Mouse (Mus musculus): ENCODE results near the gene Zfr. TPM values are rescaled to one million over a fixed set of nuclear protein-coding genes. Genes with fewer than 3 reads are reported as not detected.
"Not testable (repeated sequence)": the region's sequence is repeated elsewhere in the genome, so short reads cannot be mapped to it uniquely, and the experiment has no call there.

Zfr gene
- total RNA-seq, 2 experiments from 2014 or later = 354 to 376 TPM

DNA sequence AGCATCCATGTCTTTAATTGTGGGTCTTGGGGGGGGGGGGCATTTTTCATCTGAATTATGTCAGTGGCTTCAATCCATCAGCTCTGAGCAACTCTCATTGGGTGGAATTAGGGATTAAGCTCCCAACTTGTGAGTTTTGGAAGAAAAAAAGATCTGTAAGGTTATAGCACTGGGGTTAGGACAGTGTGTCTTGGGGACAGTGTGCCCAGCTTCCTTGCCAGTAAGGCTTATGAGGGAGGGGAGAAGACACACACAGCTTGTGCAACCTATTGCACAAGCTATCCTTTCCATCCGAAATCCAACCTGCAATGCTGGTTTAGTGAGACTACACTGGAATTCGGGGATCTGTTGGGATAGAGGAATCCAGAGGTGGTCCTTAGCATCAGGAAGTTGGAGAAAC, 12.8 kb upstream of the Zfr start:
- DNase-seq (ENCODE audit: low spot score in 2 of 2) = no peak

DNA sequence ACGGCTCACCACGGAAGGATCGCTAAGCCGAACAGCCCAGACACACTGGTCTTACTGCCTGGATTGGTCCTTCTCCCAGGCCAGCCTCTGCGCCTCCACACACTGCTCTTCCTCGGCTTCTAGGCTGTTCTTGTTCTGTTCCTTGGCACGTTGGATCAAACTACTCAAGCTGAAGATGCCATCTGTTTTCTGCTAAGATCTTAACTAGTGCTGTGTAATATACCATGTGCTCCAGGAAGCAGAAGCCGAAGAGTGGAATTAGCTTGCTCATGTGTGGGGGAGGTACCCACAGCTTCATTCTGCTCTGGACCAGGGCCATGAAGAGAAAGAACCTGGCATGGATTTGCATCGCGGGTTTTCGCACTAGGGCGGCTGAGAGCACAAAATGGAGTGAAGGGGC, 11.2 kb upstream of the Zfr start:
- peak; percentile 64 to 77 for DNase-seq (ENCODE audit: low spot score in 2 of 2)

DNA sequence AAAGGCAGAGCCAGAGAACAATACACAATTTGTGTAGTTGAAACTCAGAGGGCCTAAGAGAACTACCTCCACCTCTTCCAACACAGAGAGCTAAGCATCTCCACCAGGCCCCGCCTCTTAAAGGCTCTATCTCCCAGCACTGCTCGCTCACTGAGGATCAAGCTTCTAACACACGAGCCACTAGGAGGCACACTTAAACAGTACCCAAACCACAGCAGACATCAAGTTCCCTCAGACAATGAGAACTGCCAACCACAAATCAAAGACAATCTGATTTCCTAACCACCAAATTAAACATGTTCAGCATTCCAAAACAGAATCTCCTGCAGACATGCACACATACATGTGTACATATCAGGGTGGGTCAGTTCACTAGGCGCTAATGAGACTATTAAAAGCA, 9.4 kb upstream of the Zfr start:
- no peak for DNase-seq (ENCODE audit: low spot score in 2 of 2)

GRCm38 (mm10) chr15:12108922-12109321, 8.7 kb upstream of the Zfr start:
- DNase-seq (ENCODE audit: low spot score in 2 of 2) = not testable (repeated sequence)

DNA sequence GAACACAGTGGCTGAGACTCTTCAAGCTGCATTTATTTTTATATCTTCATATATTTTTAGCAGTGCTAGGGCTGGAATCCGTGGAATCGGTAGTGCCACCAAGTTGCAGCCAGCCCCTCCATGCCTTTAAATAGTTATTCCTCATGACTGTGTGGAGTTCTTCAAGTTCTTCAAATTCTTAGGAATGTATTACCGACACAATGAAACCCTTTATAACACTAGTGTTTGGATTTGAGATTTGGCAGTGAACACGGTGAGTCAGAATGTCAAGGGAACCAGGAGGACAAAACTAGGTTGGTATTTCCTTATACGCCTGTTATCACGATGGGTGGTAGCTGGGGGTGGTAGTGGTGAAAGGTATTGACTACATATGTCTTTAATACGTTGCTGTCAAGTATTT, 6.4 kb upstream of the Zfr start:
- DNase-seq (ENCODE audit: low spot score in 2 of 2) = no peak

DNA sequence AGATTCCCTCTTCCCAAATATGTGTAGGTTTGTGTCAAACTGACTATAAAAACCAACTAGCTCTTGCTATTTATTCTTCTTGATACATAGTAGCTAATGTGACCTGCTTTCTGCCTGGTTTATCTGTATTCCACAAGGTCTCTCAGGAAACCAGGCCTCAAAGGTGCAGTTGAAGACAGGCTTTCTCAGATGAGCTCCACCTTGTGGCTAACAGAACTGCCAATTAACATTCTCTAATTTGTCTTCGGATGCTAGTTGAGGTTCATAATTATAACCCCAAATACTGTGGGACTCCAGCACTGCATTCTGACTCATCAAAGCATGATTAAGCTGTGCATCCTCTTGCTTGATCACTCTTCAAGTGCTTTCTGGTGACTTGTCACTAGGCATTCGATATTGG, 4.2 kb upstream of the Zfr start:
- DNase-seq (ENCODE audit: low spot score in 2 of 2) = peak in 1 of 2 experiments; percentile 75

DNA sequence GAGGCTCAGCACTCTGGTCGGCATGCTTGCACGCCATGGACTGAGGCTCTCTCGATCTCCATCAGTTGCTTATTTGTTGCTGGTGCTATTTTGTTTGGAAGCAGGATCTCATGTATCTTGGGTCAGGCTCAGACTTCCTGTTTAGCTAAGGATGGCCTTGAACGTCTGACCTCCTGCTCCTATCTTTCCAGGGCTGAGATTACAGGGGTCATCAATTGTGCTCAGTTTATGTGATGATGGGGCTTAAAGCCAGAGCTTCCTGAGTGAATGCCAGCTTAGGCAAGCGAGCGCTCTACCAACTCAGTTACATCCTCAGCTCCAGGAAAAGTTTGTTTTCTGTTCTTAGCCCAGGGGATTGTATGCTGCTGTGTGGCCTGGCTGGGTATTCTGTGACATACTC, 3.1 kb upstream of the Zfr start:
- DNase-seq (ENCODE audit: low spot score in 2 of 2) = no peak

- no peak for DNase-seq (ENCODE audit: low spot score in 2 of 2)
Observed at GRCm38 (mm10) chr15:12115722-12116230, 1.9 kb upstream of the Zfr start.

- DNase-seq (ENCODE audit: low spot score in 2 of 2) = no peak
Observed at GRCm38 (mm10) chr15:12118093-12118431, 431 bp downstream of the Zfr start.

GRCm38 (mm10) chr15:12118432-12119128, 949 bp downstream of the Zfr start:
- DNase-seq (ENCODE audit: low spot score in 2 of 2) = peak in 1 of 2 experiments; percentile 31

DNA sequence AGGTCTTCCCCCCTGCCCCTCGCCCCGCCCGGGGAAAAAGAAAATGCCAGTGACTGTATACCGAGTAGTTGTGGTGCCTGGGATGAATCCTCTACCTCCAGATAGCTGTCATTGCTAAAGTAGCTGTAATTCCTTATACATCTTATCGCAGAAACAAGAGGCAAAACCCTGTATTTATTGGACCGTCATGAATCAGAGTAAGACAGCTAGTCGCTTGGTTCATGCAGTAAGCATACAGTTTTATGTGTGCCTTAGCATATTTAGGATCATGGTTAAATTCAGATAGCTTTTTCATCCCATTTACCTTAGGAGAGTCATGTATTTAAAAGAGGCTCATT, 1.5 kb downstream of the Zfr start:
- DNase-seq (ENCODE audit: low spot score in 2 of 2) = no peak

DNA sequence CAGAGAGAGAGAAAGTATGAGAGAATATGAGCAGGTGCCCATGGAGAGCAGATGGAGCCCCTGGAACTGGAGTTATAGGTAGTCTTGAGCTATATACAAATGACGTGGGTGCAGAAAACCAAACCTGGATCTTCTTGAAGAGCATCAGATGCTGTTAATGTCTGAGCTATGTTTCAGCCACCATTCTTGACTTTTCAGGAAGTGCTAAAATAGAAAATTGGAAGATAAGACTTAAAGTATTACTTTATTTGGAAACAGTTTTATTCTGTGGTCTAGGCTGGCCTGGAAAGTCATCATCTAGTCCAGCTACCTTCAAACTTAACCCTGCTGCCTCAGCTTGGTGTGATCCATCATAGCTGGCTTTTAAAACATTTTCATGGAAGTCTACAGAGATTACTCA, 7.3 kb downstream of the Zfr start:
- no peak for DNase-seq (ENCODE audit: low spot score in 2 of 2)

DNA sequence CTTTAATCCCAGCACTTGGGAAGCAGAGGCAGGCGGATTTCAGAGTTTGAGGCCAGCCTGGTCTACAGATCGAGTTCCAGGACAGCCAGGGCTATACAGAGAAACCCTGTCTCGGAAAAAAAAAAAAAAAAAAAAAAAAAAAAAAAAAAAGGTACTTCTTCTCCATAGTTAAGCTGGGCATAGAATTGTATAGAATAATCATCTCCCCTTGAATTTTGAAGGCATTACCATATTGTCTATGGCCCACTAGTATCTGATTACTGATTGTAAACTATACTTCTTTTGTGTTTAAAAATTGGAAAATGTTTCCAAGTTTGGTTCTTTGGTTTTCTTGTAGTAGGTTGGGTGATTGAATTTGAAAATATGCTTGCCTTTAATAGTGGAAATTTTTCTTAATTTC, 13.2 kb downstream of the Zfr start:
- not testable (repeated sequence) for DNase-seq (ENCODE audit: low spot score in 2 of 2)

DNA sequence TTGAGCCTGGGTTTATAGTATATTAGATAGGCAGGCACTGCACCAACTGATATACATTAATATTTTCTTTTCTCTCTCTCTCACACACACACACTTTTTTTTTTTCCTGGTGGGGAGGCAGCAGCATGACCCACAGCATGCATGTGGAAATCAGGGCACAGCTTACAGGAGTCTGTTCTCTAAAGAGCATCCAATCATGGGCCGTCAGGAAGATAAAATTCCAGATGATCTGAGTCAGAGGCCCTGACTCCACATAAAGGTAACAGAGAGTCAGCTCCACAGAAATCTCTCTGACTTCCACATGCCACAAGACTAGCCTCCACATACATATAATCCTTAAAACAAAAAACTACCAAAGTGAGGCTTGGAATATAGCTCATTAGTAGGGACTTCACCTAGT, 16.9 kb downstream of the Zfr start:
- DNase-seq (ENCODE audit: low spot score in 2 of 2) = no peak

DNA sequence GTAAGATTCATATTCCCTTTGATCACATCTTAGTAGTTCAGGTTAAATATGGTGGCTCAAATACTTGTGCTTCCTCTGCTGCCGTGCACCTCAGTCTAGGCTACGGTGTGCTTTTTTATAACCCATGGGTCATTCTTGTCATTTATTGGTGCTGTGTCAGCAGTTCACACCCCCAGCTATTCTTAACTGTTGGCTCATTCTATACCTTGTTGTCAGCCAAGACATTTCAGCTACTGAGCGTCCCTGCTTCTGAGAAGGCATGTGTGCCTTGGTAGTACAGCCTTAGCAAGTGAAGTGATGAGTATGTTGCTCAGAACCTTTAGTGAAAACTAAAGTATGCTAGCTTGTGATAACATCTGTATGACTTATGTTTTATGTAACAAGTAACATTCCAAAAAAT, 17.7 kb downstream of the Zfr start:
- DNase-seq (ENCODE audit: low spot score in 2 of 2) = no peak

DNA sequence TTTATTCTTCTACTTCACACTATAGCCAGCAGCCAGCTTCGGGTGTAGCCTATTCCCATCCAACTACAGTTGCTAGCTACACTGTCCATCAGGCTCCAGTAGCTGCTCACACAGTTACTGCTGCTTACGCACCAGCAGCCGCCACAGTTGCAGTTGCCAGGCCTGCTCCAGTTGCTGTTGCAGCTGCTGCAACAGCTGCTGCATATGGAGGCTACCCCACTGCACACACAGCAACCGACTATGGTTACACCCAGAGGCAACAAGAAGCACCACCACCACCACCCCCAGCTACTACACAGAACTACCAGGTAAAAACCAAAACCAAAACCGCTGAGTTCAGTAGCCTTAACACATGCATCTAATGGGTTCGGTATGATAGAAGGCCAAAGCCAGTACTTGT, 18.7 kb downstream of the Zfr start:
- DNase-seq (ENCODE audit: low spot score in 2 of 2) = no peak

GRCm38 (mm10) chr15:12140985-12141729, 23.5 kb downstream of the Zfr start:
- no peak for DNase-seq (ENCODE audit: low spot score in 2 of 2)

DNA sequence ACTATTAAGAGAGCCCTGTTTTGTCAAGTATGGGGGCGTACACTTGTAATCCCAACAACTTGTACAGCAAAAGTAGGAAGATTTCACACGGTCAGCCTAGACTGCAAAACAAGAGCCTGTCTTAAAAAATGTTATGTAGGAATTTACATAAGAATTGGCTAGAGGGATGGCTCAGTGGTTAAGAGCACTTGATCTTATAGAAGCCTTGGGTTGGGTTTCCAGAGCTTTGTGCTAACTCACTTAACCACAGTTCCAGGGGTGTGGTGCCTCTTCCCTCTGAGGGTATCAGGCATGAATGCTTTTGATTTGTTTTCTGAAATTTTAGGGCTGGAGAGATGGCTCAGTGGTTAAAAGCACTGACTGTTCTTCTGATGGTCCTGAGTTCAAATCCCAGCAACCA, 29.8 kb downstream of the Zfr start:
- no peak for DNase-seq (ENCODE audit: low spot score in 2 of 2)

GRCm38 (mm10) chr15:12149501-12149900, 31.9 kb downstream of the Zfr start:
- peak; percentile 47 to 80 for DNase-seq (ENCODE audit: low spot score in 2 of 2)

- DNase-seq (ENCODE audit: low spot score in 2 of 2) = peak; percentile 40 to 61
Observed at GRCm38 (mm10) chr15:12153747-12154146, 36.1 kb downstream of the Zfr start.

DNA sequence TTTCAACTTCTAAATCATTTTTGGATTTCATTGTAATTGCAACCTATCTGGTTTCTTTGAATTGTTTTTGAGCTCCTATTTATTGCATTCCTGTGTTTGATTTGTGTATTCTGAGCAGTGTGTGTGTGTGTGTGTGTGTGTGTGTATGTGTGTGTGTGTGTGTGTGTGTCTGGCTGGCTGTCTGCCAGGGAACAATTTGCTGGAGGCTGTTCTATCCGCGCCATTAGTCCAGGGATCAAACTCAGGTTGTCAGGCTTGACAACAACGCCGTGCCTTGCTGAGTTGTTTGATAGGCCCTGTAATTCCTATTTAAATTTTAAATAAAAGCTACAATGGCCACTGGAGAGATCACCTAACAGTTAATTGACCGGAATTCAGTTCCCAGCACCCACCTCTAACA, 60.5 kb downstream of the Zfr start:
- DNase-seq (ENCODE audit: low spot score in 2 of 2) = no peak

- DNase-seq (ENCODE audit: low spot score in 2 of 2) = not testable (repeated sequence)
Observed at GRCm38 (mm10) chr15:12181181-12181805, 63.7 kb downstream of the Zfr start.
